In the genomic region with DNA sequence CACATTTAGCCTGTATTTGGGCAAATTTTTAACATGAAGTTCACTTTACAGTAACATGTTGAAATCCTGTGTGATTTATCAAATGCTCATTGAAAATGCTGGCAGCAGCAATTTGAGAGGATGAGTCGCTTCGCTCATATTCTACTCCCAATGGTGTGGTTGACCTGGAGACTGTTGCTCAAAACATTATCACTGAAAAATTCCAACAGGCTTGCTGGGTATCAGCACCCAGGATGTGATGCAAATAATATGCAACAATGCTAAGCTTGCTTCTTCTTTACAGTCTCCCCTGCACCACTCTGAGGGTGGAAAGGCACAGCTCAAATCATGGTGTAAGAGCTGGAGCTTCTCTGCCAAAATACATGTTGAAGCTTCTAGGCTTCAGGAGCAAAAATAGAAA, we compare ENCODE assay signal across 25 mouse cellular contexts.
"Had no signal": no experiment of that assay in that cellular context is flagged by ENCODE, and none has a peak within 500 bp of the region (broad histone marks: within the 10 kb centered on the region; RNA-seq: fewer than 3 reads in every experiment).

No protein-coding gene starts in this region.

- ATAC-seq: hindbrain, embryonic 16.5 days; inflammation-experienced regulatory T-cells, adult 6 months; intestine, embryonic 15.5 days; intestine, postnatal 0 days; liver, embryonic 12.5 days had no signal

- H3K4me3 ChIP-seq: gastrocnemius, adult 2 months; heart, adult 2 months; heart, embryonic 10.5 days; heart, embryonic 12.5 days; hindbrain, embryonic 10.5 days; hindbrain, embryonic 12.5 days; intestine, embryonic 15.5 days; limb, embryonic 13.5 days; limb, embryonic 15.5 days; liver, embryonic 12.5 days had no signal

- H3K27me3 ChIP-seq: heart, embryonic 12.5 days; hindbrain, embryonic 12.5 days; intestine, embryonic 15.5 days; limb, embryonic 13.5 days; limb, embryonic 15.5 days; liver, embryonic 12.5 days had no signal

- H3K36me3 ChIP-seq: heart, embryonic 10.5 days; heart, embryonic 12.5 days; hindbrain, embryonic 10.5 days; hindbrain, embryonic 12.5 days; intestine, embryonic 15.5 days; limb, embryonic 13.5 days; limb, embryonic 15.5 days; liver, embryonic 12.5 days had no signal

- H3K4me2 ChIP-seq: heart, embryonic 12.5 days; hindbrain, embryonic 12.5 days; hindbrain, embryonic 14.5 days; intestine, embryonic 15.5 days; limb, embryonic 13.5 days; limb, embryonic 15.5 days; liver, embryonic 12.5 days had no signal

- DNase-seq: gastrocnemius, adult 2 months; gastrocnemius, postnatal 10 days; gastrocnemius, postnatal 25 days; heart, adult 2 months; heart, postnatal 10 days; heart, postnatal 4 days; kidney, adult 18-20 months; kidney, adult 8-10 months; kidney, postnatal 10 days; kidney, postnatal 25 days; layer of hippocampus, adult 9-11 months; layer of hippocampus, postnatal 36 days; left cerebral cortex, postnatal 4 days had no signal
